Mouse (Mus musculus): Measurements from ENCODE around the gene Olfr1299. TPM values are rescaled to one million over a fixed set of nuclear protein-coding genes. Genes with fewer than 3 reads are reported as not detected.

Olfr1299 gene
- polyA plus RNA-seq (2015; fragmentation: Nextera tagmentation; extraction: Ambion mirVana) = not detected in 2 replicates

- Histone ChIP-seq H3K27me3 (replicated peaks) (no peaks in the 10 kb centered on the region), H3K9ac (no peak within 1 kb of the TSS), H3K27ac (no peak within 1 kb of the TSS), H3K4me2 (no peak within 1 kb of the TSS), H3K9me3 (no peaks in the 10 kb centered on the region), H3K4me3 (no peak within 1 kb of the TSS), H3K36me3 (replicated peaks) (no peaks in the 10 kb centered on the region), H3K4me1 (no peaks in the 10 kb centered on the region)
- 79% methylated on average over 4 of the region's 4 CpGs for whole genome bisulfite sequencing
- ATAC-seq (replicated peaks) = no peak
These were observed at the start of gene Olfr1299 for GRCm38 (mm10) chr2:111661119-111661518. TSS of gene Olfr1299 (plus strand) at chr2:111661419.

GRCm38 (mm10) chr2:111626397-111626796 lies 34.8 kb upstream of the Olfr1299 start, which contains the start of gene Olfr1297:
TSS of gene Olfr1297 (minus strand) at chr2:111626497.
- no peaks in the 10 kb centered on the region for H3K36me3 ChIP-seq (replicated peaks)

GRCm38 (mm10) chr2:111649101-111649500 lies 12.1 kb upstream of the Olfr1299 start, which contains the start of gene Olfr1298:
TSS of gene Olfr1298 (minus strand) at chr2:111649201.
- Histone ChIP-seq H3K36me3 (replicated peaks) (no peaks in the 10 kb centered on the region), H3K4me1 (no peaks in the 10 kb centered on the region), H3K9me3 (no peaks in the 10 kb centered on the region), H3K4me2 (no peak within 1 kb of the TSS), H3K4me3 (no peak within 1 kb of the TSS), H3K9ac (no peak within 1 kb of the TSS), H3K27me3 (replicated peaks) (no peaks in the 10 kb centered on the region), H3K27ac (no peak within 1 kb of the TSS)
- WGBS = 75% methylated on average over 1 of the region's 1 CpGs
- no peak for ATAC-seq (replicated peaks)

More at GRCm38 (mm10) chr2:111626397-111626796, 34.8 kb upstream of the Olfr1299 start, which contains the start of gene Olfr1297:
- H3K9me3 ChIP-seq = no peaks in the 10 kb centered on the region
- no peak within 1 kb of the TSS for H3K27ac ChIP-seq
- ATAC-seq (replicated peaks) = no peak
- 70% methylated on average over 1 of the region's 1 CpGs for WGBS
- H3K27me3 ChIP-seq (replicated peaks) = no peaks in the 10 kb centered on the region
- H3K4me3 ChIP-seq = no peak within 1 kb of the TSS
- no peak within 1 kb of the TSS for H3K9ac ChIP-seq
- H3K4me1 ChIP-seq = no peaks in the 10 kb centered on the region
- no peak within 1 kb of the TSS for H3K4me2 ChIP-seq

Other genes with a start within 250 kb of the Olfr1299 start
- gene Olfr1286, start 238.3 kb upstream of the Olfr1299 start, polyA plus RNA-seq (2015; fragmentation: Nextera tagmentation; extraction: Ambion mirVana) = not detected in 2 replicates
- gene Olfr1287, start 212.3 kb upstream of the Olfr1299 start, polyA plus RNA-seq (2015; fragmentation: Nextera tagmentation; extraction: Ambion mirVana) = not detected in 2 replicates
- not detected in 2 replicates for gene Olfr1288, start 187.3 kb upstream of the Olfr1299 start, polyA plus RNA-seq (2015; fragmentation: Nextera tagmentation; extraction: Ambion mirVana)
- not detected in 2 replicates for gene Olfr1289, start 180.6 kb upstream of the Olfr1299 start, polyA plus RNA-seq (2015; fragmentation: Nextera tagmentation; extraction: Ambion mirVana)
- not detected in 2 replicates for gene Olfr1290, start 167.6 kb upstream of the Olfr1299 start, polyA plus RNA-seq (2015; fragmentation: Nextera tagmentation; extraction: Ambion mirVana)
- gene Olfr1291-ps1, start 164.2 kb upstream of the Olfr1299 start, polyA plus RNA-seq (2015; fragmentation: Nextera tagmentation; extraction: Ambion mirVana) = not detected in 2 replicates
- gene Olfr1293-ps, start 136.2 kb upstream of the Olfr1299 start, polyA plus RNA-seq (2015; fragmentation: Nextera tagmentation; extraction: Ambion mirVana) = not detected in 2 replicates
- not detected in 2 replicates for gene Olfr1294, start 121.1 kb upstream of the Olfr1299 start, polyA plus RNA-seq (2015; fragmentation: Nextera tagmentation; extraction: Ambion mirVana)
- not detected in 2 replicates for gene Olfr1295, start 91.7 kb upstream of the Olfr1299 start, polyA plus RNA-seq (2015; fragmentation: Nextera tagmentation; extraction: Ambion mirVana)
- gene Olfr1297, start 34.9 kb upstream of the Olfr1299 start, polyA plus RNA-seq (2015; fragmentation: Nextera tagmentation; extraction: Ambion mirVana) = not detected in 2 replicates
- not detected in 2 replicates for gene Olfr1298, start 12.2 kb upstream of the Olfr1299 start, polyA plus RNA-seq (2015; fragmentation: Nextera tagmentation; extraction: Ambion mirVana)
- gene Olfr1301, start 89.6 kb downstream of the Olfr1299 start, polyA plus RNA-seq (2015; fragmentation: Nextera tagmentation; extraction: Ambion mirVana) = not detected in 2 replicates
- gene Olfr1302, start 116.0 kb downstream of the Olfr1299 start, polyA plus RNA-seq (2015; fragmentation: Nextera tagmentation; extraction: Ambion mirVana) = not detected in 2 replicates
- not detected in 2 replicates for gene Olfr1303, start 158.9 kb downstream of the Olfr1299 start, polyA plus RNA-seq (2015; fragmentation: Nextera tagmentation; extraction: Ambion mirVana)
- not detected in 2 replicates for gene Olfr1305, start 215.7 kb downstream of the Olfr1299 start, polyA plus RNA-seq (2015; fragmentation: Nextera tagmentation; extraction: Ambion mirVana)